Mouse (Mus musculus) c-Kit-positive CD71-positive TER-119-negative erythroid progenitor cells, embryonic 14.5 days (primary cell): Measurements from ENCODE around the gene Clec4n.
"Not testable (repeated sequence)": the region's sequence is repeated elsewhere in the genome, so short reads cannot be mapped to it uniquely, and the experiment has no call there.

ENCODE experiments used
- DNase-seq: peaks from one replicate; pipeline ENCODE4 v3.0.0-alpha.2; 2013; ENCODE audit warnings: low read depth

The Clec4n gene

GRCm38 (mm10) chr6:123229644-123230043 is at the start of gene Clec4n:
Clec4n (plus strand) TSS chr6:123229843.
- no peak for DNase-seq

GRCm38 (mm10) chr6:123184862-123185261 is 44.8 kb upstream of the Clec4n start:
- DNase-seq = not testable (repeated sequence)

GRCm38 (mm10) chr6:123207187-123208076 is 22.2 kb upstream of the Clec4n start:
- DNase-seq = peak; percentile 5

GRCm38 (mm10) chr6:123208077-123208439 is 21.6 kb upstream of the Clec4n start:
- DNase-seq = not testable (repeated sequence)

GRCm38 (mm10) chr6:123211726-123212125 is 17.9 kb upstream of the Clec4n start:
- DNase-seq = no peak

- no peak for DNase-seq
Observed at GRCm38 (mm10) chr6:123227519-123228166, 2.0 kb upstream of the Clec4n start.

- no peak for DNase-seq
Observed at GRCm38 (mm10) chr6:123231149-123231548, 1.5 kb downstream of the Clec4n start.

- no peak for DNase-seq
Observed at GRCm38 (mm10) chr6:123237582-123237981, 7.9 kb downstream of the Clec4n start.

- no peak for DNase-seq
Observed at GRCm38 (mm10) chr6:123244201-123244600, 14.6 kb downstream of the Clec4n start.

- not testable (repeated sequence) for DNase-seq
Observed at GRCm38 (mm10) chr6:123248862-123249261, 19.2 kb downstream of the Clec4n start.

- DNase-seq = no peak
Observed at GRCm38 (mm10) chr6:123252735-123253134, 23.1 kb downstream of the Clec4n start.

- no peak for DNase-seq
Observed at GRCm38 (mm10) chr6:123258946-123259345, 29.3 kb downstream of the Clec4n start.

- DNase-seq = no peak
Observed at GRCm38 (mm10) chr6:123259889-123260603, 30.4 kb downstream of the Clec4n start.

GRCm38 (mm10) chr6:123260868-123261267 is 31.2 kb downstream of the Clec4n start:
- DNase-seq = no peak

GRCm38 (mm10) chr6:123261555-123262161 is 32.0 kb downstream of the Clec4n start, which contains the start of gene Clec4d:
Clec4d (plus strand) TSS chr6:123262111.
- DNase-seq = no peak

- DNase-seq = no peak
Observed at GRCm38 (mm10) chr6:123264194-123264593, 34.6 kb downstream of the Clec4n start.

GRCm38 (mm10) chr6:123265809-123266208 is 36.2 kb downstream of the Clec4n start:
- DNase-seq = no peak

- no peak for DNase-seq
Observed at GRCm38 (mm10) chr6:123266945-123267344, 37.3 kb downstream of the Clec4n start.

GRCm38 (mm10) chr6:123279443-123279842 is 49.8 kb downstream of the Clec4n start:
- no peak for DNase-seq

- no peak for DNase-seq
Observed at GRCm38 (mm10) chr6:123286311-123286710, 56.7 kb downstream of the Clec4n start.

- DNase-seq = no peak
Observed at GRCm38 (mm10) chr6:123288931-123289330, 59.3 kb downstream of the Clec4n start.

- no peak for DNase-seq
Observed at GRCm38 (mm10) chr6:123289753-123290152, 60.1 kb downstream of the Clec4n start, which contains the start of gene Clec4e. Clec4e (minus strand) TSS chr6:123289870.
